Mouse (Mus musculus): ENCODE measurements around the gene Thoc6.

Thoc6 gene

GRCm38 (mm10) chr17:23676473-23677031, 2.9 kb upstream of the Thoc6 start:
- DNase-seq = peak; percentile 62

- DNase-seq = peak; percentile 65
These were observed 2.0 kb upstream of the Thoc6 start for GRCm38 (mm10) chr17:23675564-23676281.

DNA sequence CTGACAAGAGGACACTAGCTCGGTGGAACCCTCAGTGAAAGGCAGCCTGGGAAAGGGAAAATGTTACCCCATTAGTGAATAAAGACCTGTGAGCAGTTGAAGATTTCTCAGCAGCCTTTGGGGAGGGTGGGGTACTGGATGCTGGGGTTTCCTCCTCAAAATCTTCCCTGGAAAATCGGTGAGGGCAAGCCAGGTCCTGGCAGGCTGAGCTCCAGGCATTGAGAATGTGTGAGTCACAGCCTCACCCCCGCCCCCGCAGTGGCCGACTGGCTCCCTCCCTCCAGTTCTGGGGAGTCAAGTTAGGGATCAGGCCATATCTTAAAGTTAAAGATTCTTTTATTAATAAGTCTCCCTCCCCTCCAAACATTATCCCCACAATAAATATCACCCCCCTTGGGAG, 1.4 kb upstream of the Thoc6 start:
- peak; percentile 53 for DNase-seq

- DNase-seq = peak; percentile 59
These were observed 730 bp upstream of the Thoc6 start for GRCm38 (mm10) chr17:23674271-23674952.

DNA sequence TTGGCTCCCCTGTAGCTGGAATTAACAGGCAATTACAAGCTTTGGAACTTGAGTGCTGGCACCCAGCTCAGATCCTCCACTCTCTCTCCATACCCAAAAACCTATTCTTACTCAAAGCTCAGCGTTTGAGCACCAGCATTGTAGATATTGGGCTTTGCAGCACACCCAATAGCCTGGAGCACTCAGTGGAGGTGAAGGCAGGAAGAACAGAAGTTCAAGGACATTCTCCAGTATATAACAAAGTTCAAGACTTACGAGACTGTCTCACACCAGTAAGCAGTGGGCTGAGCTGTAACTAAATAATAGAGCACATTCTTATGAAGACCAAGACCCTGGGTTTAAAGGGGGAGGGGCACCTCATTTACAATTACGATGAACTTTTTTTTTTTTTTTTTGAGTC, 921 bp downstream of the Thoc6 start:
- DNase-seq = no peak

DNA sequence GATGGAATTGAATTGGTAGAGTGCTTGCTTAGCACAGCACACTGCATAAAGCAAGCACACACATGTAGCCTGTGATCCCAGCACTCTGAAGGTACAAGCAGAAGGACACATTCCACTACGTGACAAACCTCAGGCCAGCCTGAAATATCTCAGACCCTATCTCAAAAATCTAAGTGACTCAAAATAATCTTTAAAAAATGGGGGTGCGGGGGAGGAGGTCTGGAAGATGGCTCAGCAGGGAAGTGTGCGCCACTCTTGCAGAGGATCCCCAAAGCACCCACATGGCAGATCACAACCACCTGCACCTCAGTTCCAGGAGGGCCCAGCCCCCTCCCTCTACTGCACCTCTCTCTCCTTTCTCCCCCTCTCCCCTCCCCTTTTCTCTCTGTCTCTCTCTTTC, 2.2 kb downstream of the Thoc6 start:
- DNase-seq = no peak

- DNase-seq = no peak
These were observed 3.1 kb downstream of the Thoc6 start for GRCm38 (mm10) chr17:23670516-23671074.

GRCm38 (mm10) chr17:23665511-23665910, 8.2 kb downstream of the Thoc6 start:
- DNase-seq = no peak

DNA sequence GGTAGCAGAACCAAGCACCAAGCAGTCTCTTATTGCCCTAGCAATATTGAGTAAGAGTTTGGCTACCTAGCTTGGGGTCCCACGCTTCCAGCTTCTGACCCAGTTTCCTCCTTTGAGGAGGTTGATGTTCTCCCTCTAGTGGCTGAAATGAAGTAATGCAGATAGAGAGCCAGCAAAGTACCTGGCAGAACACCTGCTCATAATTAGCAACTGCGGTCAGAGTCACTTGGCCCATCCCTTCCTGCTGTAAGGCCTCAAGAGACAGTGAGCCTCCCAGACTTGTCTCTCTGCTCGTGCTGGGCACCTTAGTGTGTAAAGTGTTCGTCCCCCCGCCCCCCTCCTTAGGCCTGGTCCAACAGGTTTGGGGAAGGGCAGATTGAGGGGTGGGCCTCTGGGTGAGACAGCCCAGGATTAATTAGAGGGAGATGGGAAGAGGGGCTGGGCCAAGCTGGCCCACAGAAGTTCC, 9.1 kb downstream of the Thoc6 start:
- DNase-seq = no peak

DNA sequence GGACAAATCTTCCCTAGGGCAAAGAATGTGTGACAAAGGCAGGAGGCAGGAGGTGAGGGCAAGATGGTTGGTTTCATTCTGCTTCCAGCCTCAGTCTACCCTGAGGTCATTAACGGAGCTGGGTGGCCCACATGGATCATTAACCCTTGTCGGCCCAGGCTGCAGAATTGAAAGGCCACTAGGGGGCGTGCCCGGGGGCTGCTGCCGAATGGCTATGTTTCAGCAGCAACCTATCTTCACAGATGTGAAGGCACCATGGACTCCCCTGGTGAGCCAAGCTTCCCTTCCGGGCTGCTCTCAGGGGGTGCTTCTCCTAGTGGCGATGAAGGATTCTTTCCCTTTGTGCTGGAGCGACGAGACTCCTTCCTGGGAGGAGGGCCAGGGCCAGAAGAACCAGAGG, 12.2 kb downstream of the Thoc6 start:
- DNase-seq = no peak

GRCm38 (mm10) chr17:23660876-23661200, 12.8 kb downstream of the Thoc6 start:
- DNase-seq = no peak

GRCm38 (mm10) chr17:23660117-23660875, 13.4 kb downstream of the Thoc6 start, which contains the start of gene Bicdl2:
TSS of gene Bicdl2 (plus strand) at chr17:23660506.
- no peak for DNase-seq

GRCm38 (mm10) chr17:23658450-23658849, 15.2 kb downstream of the Thoc6 start:
- no peak for DNase-seq

GRCm38 (mm10) chr17:23654410-23654809, 19.3 kb downstream of the Thoc6 start:
- DNase-seq = no peak

DNA sequence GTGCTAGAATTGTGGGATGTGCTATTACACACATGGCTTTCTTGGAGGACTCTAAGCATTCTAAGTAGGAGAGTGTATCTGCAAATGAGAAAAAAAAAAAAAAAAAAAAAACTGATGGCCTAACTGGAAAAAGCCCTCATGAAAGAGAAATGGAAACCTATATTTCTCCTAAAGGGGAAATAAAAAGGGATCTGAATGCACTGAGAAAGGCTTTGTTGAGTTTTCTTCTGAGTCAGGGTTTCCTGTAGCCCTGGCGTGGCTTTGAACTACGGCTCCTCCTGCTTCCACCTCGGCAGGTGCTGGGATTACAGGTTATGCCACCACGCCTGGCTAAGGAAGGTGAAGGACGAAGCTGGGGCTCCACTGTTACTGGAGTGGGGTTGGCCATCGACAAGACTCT, 19.7 kb downstream of the Thoc6 start:
- DNase-seq = no peak

- DNase-seq = no peak
These were observed 20.4 kb downstream of the Thoc6 start for GRCm38 (mm10) chr17:23653324-23653723.

GRCm38 (mm10) chr17:23651363-23651762, 22.3 kb downstream of the Thoc6 start:
- no peak for DNase-seq

DNA sequence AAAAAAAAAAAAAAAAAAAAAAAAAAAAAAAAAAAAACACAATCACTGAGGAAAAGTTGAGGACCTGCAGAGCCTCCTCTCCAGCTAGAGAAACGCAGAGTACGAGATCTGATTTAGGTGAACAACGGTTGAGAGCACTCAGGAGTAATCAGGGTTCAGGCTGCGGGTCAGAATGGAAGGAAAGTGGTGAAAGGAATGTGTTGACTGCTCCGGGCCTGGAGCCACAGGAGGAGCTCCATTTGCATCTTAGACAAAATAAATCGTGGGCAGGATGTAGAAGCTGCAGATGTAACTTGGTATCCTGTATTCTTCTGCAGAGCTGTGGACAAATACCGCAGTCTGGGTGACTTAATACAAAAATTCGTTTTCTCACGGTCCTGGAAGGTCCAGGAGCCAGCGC, 27.8 kb downstream of the Thoc6 start:
- DNase-seq = no peak

GRCm38 (mm10) chr17:23644613-23645495, 28.8 kb downstream of the Thoc6 start, which contains the start of gene Mmp25:
TSS of gene Mmp25 (minus strand) at chr17:23645277.
- DNase-seq = no peak

DNA sequence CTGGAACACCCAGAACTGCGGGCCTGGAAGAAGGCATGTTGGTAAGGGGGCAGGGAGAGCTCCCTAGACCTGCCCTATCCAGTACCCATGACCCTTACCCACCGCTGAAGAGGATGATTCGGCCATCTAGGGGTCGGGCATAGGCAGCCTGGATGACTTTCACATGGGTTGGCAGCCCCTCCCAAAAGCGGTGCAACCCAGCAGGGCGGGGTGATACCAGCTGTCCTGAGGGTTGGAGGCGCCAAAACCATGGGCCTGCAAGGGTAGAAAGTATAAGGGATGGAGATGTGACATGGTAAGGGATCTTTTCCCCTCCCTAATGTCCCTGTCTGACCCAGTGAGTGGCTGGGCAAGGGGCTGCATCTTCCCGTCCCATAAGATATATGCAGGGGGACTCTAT, 42.4 kb downstream of the Thoc6 start:
- DNase-seq = no peak

DNA sequence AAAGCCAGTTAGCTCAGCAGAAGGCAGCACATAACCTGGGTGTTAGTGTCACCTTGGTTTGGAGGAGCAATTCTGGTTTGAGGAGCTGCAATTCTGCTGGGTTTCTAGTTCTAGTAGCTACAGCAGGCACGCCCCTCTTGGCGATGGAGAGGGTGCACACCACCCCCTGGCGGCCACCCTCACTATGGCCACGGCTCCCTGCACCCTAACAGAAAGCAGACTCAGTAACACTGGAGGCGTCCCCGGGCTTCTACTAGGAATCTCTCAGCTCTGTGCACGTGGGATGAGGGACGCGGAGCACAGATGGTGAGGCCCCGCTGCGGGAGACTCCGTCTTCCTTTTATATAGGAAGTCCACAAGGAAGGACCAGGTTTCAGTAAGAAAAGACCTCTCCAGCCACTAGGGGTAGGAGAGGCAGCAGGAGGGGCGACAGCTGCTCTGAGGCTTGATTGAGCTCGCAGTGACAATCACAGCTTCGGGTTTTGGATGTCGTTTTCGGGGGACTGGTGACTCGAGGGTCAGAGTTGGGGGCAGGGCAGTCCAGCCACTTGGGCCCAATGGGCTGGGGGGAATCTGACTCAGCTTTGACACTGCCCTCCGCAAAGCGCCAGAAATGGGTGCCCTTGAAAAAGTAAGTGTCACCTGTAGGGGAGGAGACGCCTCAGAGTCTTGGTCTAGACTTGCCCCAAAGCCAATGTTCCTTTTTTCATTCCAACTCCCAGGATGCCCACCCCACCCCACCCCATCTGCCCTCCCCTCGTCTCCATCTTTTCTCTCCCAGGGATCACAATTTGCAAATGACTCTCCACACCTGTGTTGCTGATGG, 43.3 kb downstream of the Thoc6 start:
- peak; percentile 69 for DNase-seq

All from cerebellum, adult 11 months (tissue).